16 mouse cellular contexts compared by ENCODE assay signal in genomic region chr11:88332309-88332934, GRCm38 (mm10). TPM values are rescaled to one million over a fixed set of nuclear protein-coding genes. Genes with fewer than 3 reads are reported as not detected.
DNase-seq lines count a peak whose midpoint lies in the region; ATAC-seq and TF ChIP-seq lines count a peak whose summit lies in the region.
"Had no signal": no experiment of that assay in that cellular context is flagged by ENCODE, and none has a peak within 500 bp of the region (broad histone marks: within the 10 kb centered on the region; RNA-seq: fewer than 3 reads in every experiment).

No protein-coding gene starts in this region.

- no peak for TF ChIP-seq CTCF in kidney, postnatal 0 days (IDR thresholded peaks at IDR 0.05; ENCODE audit: low read depth)

- H3K4me3 ChIP-seq in kidney, postnatal 0 days (replicated peaks; ENCODE audit: low read depth, low read length): no peak overlapping the region
- H3K4me3 ChIP-seq in intestine, embryonic 16.5 days (ENCODE audit: low read length): no peak overlapping the region
- H3K4me3 ChIP-seq: heart, adult 2 months had no signal

- H3K4me1 ChIP-seq in kidney, postnatal 0 days (replicated peaks; ENCODE audit: insufficient read depth, low read length): no peaks in the 10 kb centered on the region
- H3K4me1 ChIP-seq in intestine, embryonic 16.5 days (ENCODE audit: control insufficient read depth, insufficient read depth, low read length): peaks cover 21% of the 10 kb centered on the region

- peak; percentile 46 to 65 for DNase-seq in cerebellum, postnatal 14 days
- no peak for DNase-seq in cerebellum, adult 9-11 months
- DNase-seq in kidney, postnatal 0 days (ENCODE audit: low spot score): peak; percentile 63
- no peak for DNase-seq in kidney, postnatal 36 days
- peak; percentile 37 for DNase-seq in MN1 (ENCODE audit: low spot score)
- DNase-seq in hindlimb bud, embryonic 11.5 days (ENCODE audit: extremely low spot score, low read depth, low spot score): peak; percentile 92
- DNase-seq in right cerebral cortex, postnatal 25 days: no peak
- DNase-seq: cerebellum, adult 18-20 months; heart, adult 2 months; kidney, postnatal 14 days had no signal

- H3K27me3 ChIP-seq in kidney, postnatal 0 days (ENCODE audit: insufficient read depth, low read length): no peaks in the 10 kb centered on the region
- no peaks in the 10 kb centered on the region for H3K27me3 ChIP-seq in intestine, embryonic 16.5 days (replicated peaks; ENCODE audit: control insufficient read depth, insufficient read depth, low read length)

- H3K9ac ChIP-seq in kidney, postnatal 0 days (ENCODE audit: low read depth, low read length): no peak overlapping the region
- no peak overlapping the region for H3K9ac ChIP-seq in intestine, embryonic 16.5 days (ENCODE audit: low read depth, low read length)

- ATAC-seq in kidney, postnatal 0 days (replicated peaks; ENCODE audit: low FRiP score, low read depth): no peak
- ATAC-seq in intestine, embryonic 16.5 days: no peak
- ATAC-seq: forebrain, embryonic 14.5 days; inflammation-experienced regulatory T-cells, adult 6 months had no signal

- H3K27ac ChIP-seq in kidney, postnatal 0 days: no peak overlapping the region
- no peak overlapping the region for H3K27ac ChIP-seq in intestine, embryonic 16.5 days (ENCODE audit: low read length)
- H3K27ac ChIP-seq: heart, adult 2 months had no signal

- WGBS in kidney, postnatal 0 days: 51% methylated on average over 8 of the region's 8 CpGs
- WGBS in intestine, embryonic 16.5 days: 85% methylated on average over 8 of the region's 8 CpGs

- H3K36me3 ChIP-seq in kidney, postnatal 0 days (ENCODE audit: insufficient read depth, low read length): no peaks in the 10 kb centered on the region
- no peaks in the 10 kb centered on the region for H3K36me3 ChIP-seq in intestine, embryonic 16.5 days (ENCODE audit: control insufficient read depth, insufficient read depth, low read length)

- no peaks in the 10 kb centered on the region for H3K9me3 ChIP-seq in kidney, postnatal 0 days (replicated peaks; ENCODE audit: low read length)
- H3K9me3 ChIP-seq in intestine, embryonic 16.5 days (ENCODE audit: control insufficient read depth, low read length): no peaks in the 10 kb centered on the region

- H3K4me2 ChIP-seq in kidney, postnatal 0 days (ENCODE audit: low read length): no peak overlapping the region
- no peak overlapping the region for H3K4me2 ChIP-seq in intestine, embryonic 16.5 days (ENCODE audit: low read depth, low read length)

RNA-seq across cellular contexts. Expression of gene Ccdc182, which starts 38.6 kb away (rescaled TPM):
- polyA plus RNA-seq in kidney, postnatal 0 days (2015; fragmentation: Nextera tagmentation; extraction: Ambion mirVana): 4.2 TPM in 2 replicates
- not detected in 2 replicates for polyA plus RNA-seq in intestine, embryonic 16.5 days (2015; fragmentation: Nextera tagmentation; extraction: Ambion mirVana)
- polyA plus RNA-seq: heart, adult 2 months; heart, embryonic 16.5 days; inflammation-experienced regulatory T-cells, adult 6 months; liver, embryonic 16.5 days; stomach, embryonic 14.5 days had no signal

Comparison
In these comparisons a context has a peak if more than half of its experiments do, and no peak if none do; other contexts are left out.
1. DNase-seq: peak in cerebellum, postnatal 14 days (2 of 2), kidney, postnatal 0 days (single experiment), MN1 (single experiment) and hindlimb bud, embryonic 11.5 days (single experiment); none in cerebellum, adult 9-11 months (single experiment), kidney, postnatal 36 days (0 of 2) and right cerebral cortex, postnatal 25 days (single experiment).